ENCODE assay signal across 9 mouse cellular contexts in genomic region chr7:118584257-118584907, GRCm38 (mm10). TPM values are rescaled to one million over a fixed set of nuclear protein-coding genes. Genes with fewer than 3 reads are reported as not detected.
DNase-seq lines count a peak whose midpoint lies in the region; ATAC-seq and TF ChIP-seq lines count a peak whose summit lies in the region.
"Had no signal": no experiment of that assay in that cellular context is flagged by ENCODE, and none has a peak within 500 bp of the region (broad histone marks: within the 10 kb centered on the region; RNA-seq: fewer than 3 reads in every experiment).

Tmc7 (minus strand) TSS chr7:118584736.

- peak within 1 kb of the TSS; percentile 66 for H3K4me3 ChIP-seq in embryonic facial prominence, embryonic 12.5 days
- peak within 1 kb of the TSS; percentile 78 for H3K4me3 ChIP-seq in heart, adult 2 months
- peak within 1 kb of the TSS; percentile 66 for H3K4me3 ChIP-seq in kidney, embryonic 14.5 days (ENCODE audit: low read length)
- peak within 1 kb of the TSS; percentile 64 for H3K4me3 ChIP-seq in liver, embryonic 11.5 days (ENCODE audit: low read depth, low read length)
- peak within 1 kb of the TSS; percentile 62 for H3K4me3 ChIP-seq in neural tube, embryonic 12.5 days

- peak; percentile 45 for TF ChIP-seq CTCF in heart, adult 2 months (IDR thresholded peaks at IDR 0.05)

- peak within 1 kb of the TSS; percentile 77 for H3K9ac ChIP-seq in embryonic facial prominence, embryonic 12.5 days
- H3K9ac ChIP-seq in heart, adult 2 months (ENCODE audit: low read depth, low read length): peak within 1 kb of the TSS; percentile 98
- H3K9ac ChIP-seq in kidney, embryonic 14.5 days (ENCODE audit: low read depth, low read length): peak within 1 kb of the TSS; percentile 75
- peak within 1 kb of the TSS; percentile 63 for H3K9ac ChIP-seq in liver, embryonic 11.5 days (ENCODE audit: low read depth, low read length)
- H3K9ac ChIP-seq in neural tube, embryonic 12.5 days: peak within 1 kb of the TSS; percentile 83

- 2% methylated on average over 49 of the region's 51 CpGs for WGBS in embryonic facial prominence, embryonic 12.5 days
- 1% methylated on average over 51 of the region's 51 CpGs for whole genome bisulfite sequencing in heart, adult 2 months
- WGBS in kidney, embryonic 14.5 days: under 1% methylated on average over 38 of the region's 51 CpGs
- WGBS in liver, embryonic 11.5 days: under 1% methylated on average over 47 of the region's 51 CpGs
- under 1% methylated on average over 46 of the region's 51 CpGs for WGBS in neural tube, embryonic 12.5 days

- intact Hi-C loops in heart, adult 2 months (cut with DNase I): no loop called here

- peak; percentile 16 to 32 for DNase-seq in spleen, adult 18-20 months
- no peak for DNase-seq in spleen, adult 12 weeks (ENCODE audit: low spot score)
- DNase-seq in heart, adult 2 months: peak; percentile 73 to 80
- DNase-seq in liver, embryonic 11.5 days (ENCODE audit: low spot score): peak; percentile 75
- DNase-seq in testis, postnatal 14 days (ENCODE audit: low spot score): peak; percentile 84

- 0 out of 2 replicates have a peak, but pooled peaks cover 6% of the 10 kb centered on the region for H3K9me3 ChIP-seq in embryonic facial prominence, embryonic 12.5 days
- H3K9me3 ChIP-seq in kidney, embryonic 14.5 days (ENCODE audit: control insufficient read depth, low read length): no peaks in the 10 kb centered on the region
- H3K9me3 ChIP-seq in liver, embryonic 11.5 days (ENCODE audit: control insufficient read depth, low read length): peaks cover 3% of the 10 kb centered on the region; the same call in 1 of the 2 replicates
- H3K9me3 ChIP-seq in neural tube, embryonic 12.5 days: peaks cover 10% of the 10 kb centered on the region; the same call in 1 of the 2 replicates

- no peak for TF ChIP-seq POLR2A in heart, adult 2 months (IDR thresholded peaks at IDR 0.05; ENCODE audit: insufficient read depth, low read depth, low read length)

- no peak for TF ChIP-seq EP300 in heart, adult 2 months (IDR thresholded peaks at IDR 0.05; ENCODE audit: insufficient read depth, low read depth, low read length)

- no peaks in the 10 kb centered on the region for H3K27me3 ChIP-seq in embryonic facial prominence, embryonic 12.5 days
- H3K27me3 ChIP-seq in heart, adult 2 months (ENCODE audit: control insufficient read depth, insufficient read depth, low read length): peaks cover 2% of the 10 kb centered on the region; the same call in 1 of the 2 replicates
- H3K27me3 ChIP-seq in kidney, embryonic 14.5 days (ENCODE audit: control insufficient read depth, insufficient read depth, low read length): 0 out of 2 replicates have a peak, but pooled peaks cover 3% of the 10 kb centered on the region
- no peaks in the 10 kb centered on the region; the same call in 1 of the 2 replicates for H3K27me3 ChIP-seq in liver, embryonic 11.5 days (replicated peaks; ENCODE audit: control insufficient read depth, insufficient read depth, low read length)
- no peaks in the 10 kb centered on the region for H3K27me3 ChIP-seq in neural tube, embryonic 12.5 days (replicated peaks)

- peak; percentile 74 for ATAC-seq in embryonic facial prominence, embryonic 12.5 days (ENCODE audit: insufficient number of reproducible peaks, insufficient read depth, low FRiP score, low TSS enrichment)
- ATAC-seq in kidney, embryonic 14.5 days (ENCODE audit: low FRiP score, low TSS enrichment): peak; percentile 87
- ATAC-seq in liver, embryonic 11.5 days (replicated peaks; ENCODE audit: low FRiP score): peak; percentile 81
- peak; percentile 83 for ATAC-seq in neural tube, embryonic 12.5 days (ENCODE audit: low FRiP score, low read depth)

- H3K79me2 ChIP-seq in heart, adult 2 months (replicated peaks; ENCODE audit: control insufficient read depth, insufficient read depth, low read length): 0 out of 2 replicates have a peak, but pooled peaks cover 1% of the 10 kb centered on the region

- H3K4me2 ChIP-seq in embryonic facial prominence, embryonic 12.5 days (replicated peaks): peak within 1 kb of the TSS; percentile 87
- H3K4me2 ChIP-seq in kidney, embryonic 14.5 days (replicated peaks; ENCODE audit: low read depth, low read length): peak within 1 kb of the TSS; percentile 98
- peak within 1 kb of the TSS; percentile 97 for H3K4me2 ChIP-seq in liver, embryonic 11.5 days
- H3K4me2 ChIP-seq in neural tube, embryonic 12.5 days (replicated peaks): peak within 1 kb of the TSS; percentile 82

- peaks cover 8% of the 10 kb centered on the region for H3K4me1 ChIP-seq in embryonic facial prominence, embryonic 12.5 days
- H3K4me1 ChIP-seq in heart, adult 2 months (ENCODE audit: control insufficient read depth, insufficient read depth, low read length): no peaks in the 10 kb centered on the region; the same call in 1 of the 2 replicates
- no peaks in the 10 kb centered on the region for H3K4me1 ChIP-seq in kidney, embryonic 14.5 days (ENCODE audit: control insufficient read depth, insufficient read depth, low read length)
- H3K4me1 ChIP-seq in liver, embryonic 11.5 days (replicated peaks; ENCODE audit: control insufficient read depth, insufficient read depth, low read length): no peaks in the 10 kb centered on the region
- peaks cover 10% of the 10 kb centered on the region for H3K4me1 ChIP-seq in neural tube, embryonic 12.5 days

- 0 out of 2 replicates have a peak within 1 kb of the TSS, but pooled peaks have one; percentile 23 for H3K27ac ChIP-seq in embryonic facial prominence, embryonic 12.5 days
- peak within 1 kb of the TSS; percentile 81 for H3K27ac ChIP-seq in heart, adult 2 months
- no peak within 1 kb of the TSS for H3K27ac ChIP-seq in kidney, embryonic 14.5 days (ENCODE audit: low read depth, low read length)
- no peak within 1 kb of the TSS for H3K27ac ChIP-seq in liver, embryonic 11.5 days (ENCODE audit: low read depth, low read length)
- H3K27ac ChIP-seq in neural tube, embryonic 12.5 days: no peak within 1 kb of the TSS

- H3K36me3 ChIP-seq in embryonic facial prominence, embryonic 12.5 days: no peaks in the 10 kb centered on the region
- H3K36me3 ChIP-seq in heart, adult 2 months (ENCODE audit: control insufficient read depth, insufficient read depth, low read length): no peaks in the 10 kb centered on the region
- no peaks in the 10 kb centered on the region for H3K36me3 ChIP-seq in kidney, embryonic 14.5 days (ENCODE audit: control insufficient read depth, insufficient read depth, low read length)
- no peaks in the 10 kb centered on the region for H3K36me3 ChIP-seq in liver, embryonic 11.5 days (ENCODE audit: control insufficient read depth, insufficient read depth, low read length)
- H3K36me3 ChIP-seq in neural tube, embryonic 12.5 days: 0 out of 2 replicates have a peak, but pooled peaks cover 2% of the 10 kb centered on the region

RNA-seq across cellular contexts. Expression of gene Tmc7, which starts in this region (rescaled TPM):
- 6.2 TPM in 2 replicates for polyA plus RNA-seq in embryonic facial prominence, embryonic 12.5 days (2016; fragmentation: Nextera tagmentation; extraction: Ambion mirVana)
- total RNA-seq in heart, adult 2 months (2021): 1 to 10 TPM; 6.4 to 6.9 TPM
- 3.2 and 6.1 TPM in 2 replicates for polyA plus RNA-seq in heart, adult 2 months (2012; rRNA removed)
- 1.2 and 2.7 TPM in 2 replicates for polyA plus RNA-seq in kidney, embryonic 14.5 days (2014; fragmentation: Nextera tagmentation; extraction: Ambion mirVana)
- polyA plus RNA-seq in liver, embryonic 11.5 days (2014; fragmentation: Nextera tagmentation; extraction: Ambion mirVana): 0.89 and 1.3 TPM in 2 replicates
- 8.4 and 9.4 TPM in 2 replicates for polyA plus RNA-seq in neural tube, embryonic 12.5 days (2016; fragmentation: Nextera tagmentation; extraction: Ambion mirVana)
- total RNA-seq: MEL had no signal

Comparison
In these comparisons a context has a peak if more than half of its experiments do, and no peak if none do; other contexts are left out.
1. H3K27ac ChIP-seq: peak in embryonic facial prominence, embryonic 12.5 days (single experiment) and heart, adult 2 months (single experiment); none in kidney, embryonic 14.5 days (single experiment), liver, embryonic 11.5 days (single experiment) and neural tube, embryonic 12.5 days (single experiment).
2. Peak in every context shown above with its lines, with median percentiles within 50 percentile points of each other: ATAC-seq, H3K4me2 ChIP-seq, H3K4me3 ChIP-seq and H3K9ac ChIP-seq.